Mouse (Mus musculus): ENCODE measurements around the gene Arih1.
"Not testable (repeated sequence)": the region's sequence is repeated elsewhere in the genome, so short reads cannot be mapped to it uniquely, and the experiment has no call there.

Gene Arih1

DNA sequence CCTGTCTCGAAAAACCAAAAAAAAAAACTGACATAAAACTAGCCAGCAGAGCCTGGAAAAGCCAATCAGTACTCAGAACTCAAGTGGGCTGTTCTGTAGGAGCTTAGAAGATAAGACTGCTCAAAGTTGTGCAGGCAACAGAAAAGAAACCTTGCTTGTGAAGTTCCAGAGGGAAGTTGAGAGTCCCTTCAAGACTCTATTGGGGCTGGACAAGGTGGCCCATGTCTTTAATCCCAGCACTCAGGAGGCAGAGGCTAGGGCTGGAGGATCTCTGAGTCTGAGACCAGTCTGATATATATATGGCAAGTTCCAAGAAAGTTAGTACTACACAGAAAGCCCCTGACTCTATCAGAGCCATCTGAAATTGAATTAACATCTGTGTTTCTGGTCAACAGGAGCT, 28.0 kb downstream of the Arih1 start:
- DNase-seq = no peak

DNA sequence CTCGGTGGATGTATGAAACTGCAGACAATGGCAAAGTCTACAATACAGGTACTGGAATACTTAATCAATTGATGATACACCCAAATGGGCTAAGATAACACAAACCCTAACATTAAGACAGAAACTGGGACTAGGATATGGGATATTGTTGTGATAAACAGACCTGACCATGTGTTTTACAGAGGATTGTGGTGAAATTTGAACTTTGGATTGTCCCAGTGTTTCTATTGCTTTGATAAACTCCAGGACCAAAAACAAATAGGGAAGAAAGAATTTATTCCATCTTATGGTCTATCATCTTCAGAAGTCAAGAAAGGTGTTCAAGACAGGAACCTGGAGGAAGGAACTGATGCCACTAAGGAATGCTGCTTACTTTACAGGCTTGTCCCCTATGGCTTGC, 28.7 kb downstream of the Arih1 start:
- DNase-seq = no peak

GRCm38 (mm10) chr9:59455404-59456068, 30.9 kb downstream of the Arih1 start:
- no peak for DNase-seq

- no peak for DNase-seq
Observed at GRCm38 (mm10) chr9:59433729-59434128, 52.7 kb downstream of the Arih1 start.

GRCm38 (mm10) chr9:59431626-59432025, 54.8 kb downstream of the Arih1 start:
- DNase-seq = no peak

- DNase-seq = no peak
Observed at GRCm38 (mm10) chr9:59420487-59420886, 65.9 kb downstream of the Arih1 start.

DNA sequence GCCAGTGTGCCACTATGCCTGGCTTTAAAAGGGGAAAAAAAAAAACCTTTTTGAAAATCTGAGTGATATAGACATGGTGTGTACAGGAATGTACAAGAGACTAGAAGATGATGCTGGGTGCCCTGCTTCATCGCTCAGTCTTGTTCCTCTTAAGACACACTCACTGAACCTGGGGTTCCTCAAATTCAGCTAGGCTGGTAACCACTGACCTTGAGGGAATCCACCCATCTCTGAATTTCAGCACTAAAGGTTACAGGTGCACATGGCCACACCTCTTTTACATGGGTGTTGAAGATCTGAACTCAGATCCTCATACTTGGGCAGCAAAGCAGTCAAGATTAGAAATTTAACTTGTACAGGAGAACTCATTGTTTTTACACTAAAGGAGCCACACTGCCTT, 79.1 kb downstream of the Arih1 start:
- DNase-seq = no peak

DNA sequence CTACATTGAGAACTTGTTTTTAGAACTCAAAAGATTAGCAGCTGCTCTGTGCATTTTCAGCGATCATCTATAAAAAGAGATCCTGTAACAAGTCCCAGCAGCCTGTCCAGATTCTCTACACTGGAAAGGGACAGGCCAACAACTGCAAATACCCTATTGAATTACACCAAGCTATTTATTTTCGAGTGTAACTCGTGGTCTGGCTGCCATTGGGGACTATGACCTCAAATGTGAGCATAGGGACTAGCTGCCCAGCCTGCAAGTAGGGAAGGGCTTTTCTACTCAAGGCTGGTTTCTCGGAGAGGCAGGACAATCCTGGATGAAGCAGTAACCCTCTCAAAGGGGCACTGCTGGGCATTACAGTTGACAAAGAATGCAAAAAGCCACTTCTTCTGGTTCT, 97.3 kb downstream of the Arih1 start:
- DNase-seq = no peak

DNA sequence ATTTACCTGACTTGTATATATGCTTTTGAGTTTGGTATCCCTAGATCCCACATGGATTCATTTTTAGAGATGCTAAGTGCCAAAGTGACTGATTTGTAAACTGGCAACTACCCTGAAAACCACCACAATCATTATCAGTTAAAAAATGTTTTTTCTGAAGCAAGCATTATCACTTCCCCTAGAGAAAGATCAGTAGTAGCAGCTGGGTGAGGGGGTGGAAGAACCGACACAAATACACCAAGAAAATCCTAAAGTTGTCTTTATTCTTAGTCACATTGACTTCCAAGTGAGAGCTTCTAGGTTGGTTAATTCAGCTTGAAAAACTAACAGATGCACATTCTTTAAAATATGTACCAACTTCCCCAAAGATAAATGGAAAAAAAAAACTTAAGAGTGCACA, 98.1 kb downstream of the Arih1 start:
- no peak for DNase-seq

- DNase-seq = no peak
Observed at GRCm38 (mm10) chr9:59387461-59387860, 99.0 kb downstream of the Arih1 start.

DNA sequence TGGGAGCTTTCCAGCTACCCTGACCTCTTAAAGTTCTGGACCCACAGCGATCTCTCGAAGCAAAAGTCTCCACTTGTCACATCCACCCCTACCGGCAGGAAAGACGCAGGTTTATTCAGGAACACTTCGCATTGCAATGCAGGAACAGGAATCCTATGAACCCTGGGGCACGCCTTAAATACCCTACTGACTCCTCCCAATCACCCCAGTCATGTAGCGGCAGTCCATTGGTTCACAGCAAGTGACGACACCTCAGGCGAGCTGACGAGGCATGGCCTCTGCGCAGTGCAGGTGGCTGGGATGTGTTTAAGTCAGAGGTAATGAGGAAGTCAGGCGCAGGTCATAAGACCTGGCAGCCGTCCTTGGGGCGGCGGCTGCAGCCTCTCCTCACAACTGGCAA, 110.8 kb downstream of the Arih1 start:
- DNase-seq = no peak

- no peak for DNase-seq
Observed at GRCm38 (mm10) chr9:59369646-59370045, 116.8 kb downstream of the Arih1 start.

DNA sequence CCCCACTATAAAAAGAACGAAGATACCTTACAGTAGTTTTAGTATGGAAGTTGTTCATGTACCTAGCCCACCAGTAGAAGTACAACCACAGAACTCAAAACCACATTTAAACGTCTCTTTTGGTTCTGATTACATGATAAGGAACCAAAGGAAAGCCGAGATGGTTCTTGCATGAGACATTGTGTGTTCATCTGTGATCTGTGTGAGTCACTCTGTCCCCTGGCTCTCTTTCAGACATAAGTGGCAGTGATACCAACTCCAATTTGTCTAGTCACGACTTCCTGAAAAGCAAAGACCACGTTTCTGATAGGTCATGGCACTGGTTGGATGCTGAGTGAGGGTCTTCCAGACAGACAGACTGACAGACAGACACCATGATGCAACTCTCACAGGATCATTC, 117.2 kb downstream of the Arih1 start:
- DNase-seq = no peak

DNA sequence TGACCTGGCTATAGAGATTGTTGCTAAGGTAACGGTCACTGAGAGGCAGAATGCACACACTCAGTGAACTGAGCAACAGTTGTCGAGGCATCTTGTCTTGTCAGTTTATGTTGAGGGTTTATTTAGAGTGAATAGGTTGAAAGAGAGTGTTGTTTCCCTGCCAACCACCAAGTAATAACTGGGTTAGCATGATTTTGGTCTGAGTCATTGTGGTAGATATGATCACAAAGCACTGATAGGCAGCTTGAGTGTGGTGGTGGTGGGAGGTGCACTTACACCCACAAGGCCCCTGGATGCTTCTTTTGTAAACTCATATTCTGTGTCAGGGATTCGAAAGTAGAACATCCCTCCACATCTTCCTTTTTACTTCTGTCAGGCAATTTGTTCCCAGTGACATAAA, 125.9 kb downstream of the Arih1 start:
- DNase-seq = not testable (repeated sequence)

GRCm38 (mm10) chr9:59358041-59358440, 128.4 kb downstream of the Arih1 start:
- DNase-seq = not testable (repeated sequence)

GRCm38 (mm10) chr9:59353253-59353639, 133.2 kb downstream of the Arih1 start, which contains the start of gene Bbs4:
Gene Bbs4 (minus strand): TSS chr9:59353508.
- DNase-seq = peak; percentile 84

GRCm38 (mm10) chr9:59352586-59353252, 133.7 kb downstream of the Arih1 start:
- no peak for DNase-seq

DNA sequence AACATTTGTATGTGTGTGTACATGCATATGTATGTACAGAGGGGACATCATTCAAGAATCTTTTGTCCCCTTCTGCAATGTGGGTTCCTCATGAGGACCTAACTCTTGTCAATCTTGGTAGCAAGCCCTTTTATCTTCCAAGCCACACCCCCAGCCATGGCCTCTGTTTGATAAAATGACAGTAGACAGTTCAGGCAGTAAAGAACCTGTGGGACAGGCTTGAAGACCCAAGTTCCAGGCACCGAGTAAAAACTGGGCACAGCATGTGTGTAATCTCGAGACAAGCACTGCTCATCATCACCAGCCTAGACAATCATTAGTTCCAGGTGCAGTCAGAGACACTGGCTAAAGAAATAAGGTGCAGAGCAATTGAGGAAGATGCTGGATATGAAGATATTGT, 140.2 kb downstream of the Arih1 start:
- DNase-seq = no peak

- no peak for DNase-seq
Observed at GRCm38 (mm10) chr9:59340002-59340401, 146.4 kb downstream of the Arih1 start.

DNA sequence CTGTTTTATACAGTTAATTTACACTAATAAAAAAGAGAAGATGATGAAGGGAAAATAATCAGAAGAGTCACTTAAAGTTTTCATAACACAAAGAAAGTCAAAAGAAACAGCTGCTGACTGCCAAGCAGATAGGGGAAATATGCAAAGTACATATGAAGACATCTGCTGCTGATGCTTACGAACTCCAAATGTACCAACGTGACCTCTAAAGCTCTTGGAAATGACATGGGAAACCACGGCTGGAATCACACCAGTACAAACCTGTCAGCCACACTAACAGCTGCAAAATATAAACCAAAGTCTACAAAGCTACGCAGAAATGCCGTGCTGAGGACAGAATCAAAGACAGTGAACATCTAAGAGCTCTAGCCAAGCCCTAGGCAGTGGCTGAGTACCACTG, 147.3 kb downstream of the Arih1 start:
- no peak for DNase-seq

DNA sequence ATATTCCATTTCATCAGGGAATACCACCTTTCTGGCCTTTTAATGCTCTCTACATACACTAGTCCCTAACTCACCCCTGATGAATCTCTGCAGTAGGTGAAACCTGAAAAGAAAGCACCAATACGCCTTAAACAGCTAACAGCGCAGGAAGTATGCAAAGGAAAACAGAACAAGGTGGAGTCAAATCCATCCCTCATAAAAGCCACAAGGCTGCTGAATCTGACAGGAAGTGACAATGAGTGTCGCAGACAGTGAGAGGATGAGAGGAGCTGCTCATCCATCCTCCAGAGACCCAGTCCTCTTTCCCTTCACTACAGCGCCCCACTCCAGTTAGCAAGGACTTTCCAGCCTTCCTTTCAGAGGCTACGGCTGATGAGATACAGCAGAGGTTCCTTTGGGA, 148.0 kb downstream of the Arih1 start:
- no peak for DNase-seq

Measured in cerebellum, adult 11 months (tissue).